Mouse (Mus musculus): ENCODE measurements around the gene Olfr66.

Olfr66 gene

GRCm38 (mm10) chr7:103886152-103886551 is at the start of gene Olfr66:
Olfr66 (minus strand) TSS chr7:103886252.
- DNase-seq (ENCODE audit: low spot score), result no peak

- no peak for DNase-seq (ENCODE audit: low spot score)
Measured at GRCm38 (mm10) chr7:103934264-103934663, 48.2 kb upstream of the Olfr66 start, which contains the start of gene Olfr632. Olfr632 (plus strand) TSS chr7:103934347.

- no peak for DNase-seq (ENCODE audit: low spot score)
Measured at GRCm38 (mm10) chr7:103928525-103928924, 42.5 kb upstream of the Olfr66 start, which contains the start of gene Olfr631. Olfr631 (plus strand) TSS chr7:103928825.

- no peak for DNase-seq (ENCODE audit: low spot score)
Measured at GRCm38 (mm10) chr7:103915338-103915737, 29.3 kb upstream of the Olfr66 start.

GRCm38 (mm10) chr7:103912969-103913511 is 27.0 kb upstream of the Olfr66 start:
- no peak for DNase-seq (ENCODE audit: low spot score)

GRCm38 (mm10) chr7:103910047-103910446 is 24.0 kb upstream of the Olfr66 start:
- DNase-seq (ENCODE audit: low spot score), result no peak

GRCm38 (mm10) chr7:103903187-103903586 is 17.1 kb upstream of the Olfr66 start, which contains the start of gene Olfr65:
Olfr65 (plus strand) TSS chr7:103903487.
- no peak for DNase-seq (ENCODE audit: low spot score)

- DNase-seq (ENCODE audit: low spot score), result no peak
Measured at GRCm38 (mm10) chr7:103894385-103894784, 8.3 kb upstream of the Olfr66 start, which contains the start of gene Olfr64. Olfr64 (minus strand) TSS chr7:103894485.

GRCm38 (mm10) chr7:103877093-103877492 is 9.0 kb downstream of the Olfr66 start:
- DNase-seq (ENCODE audit: low spot score), result no peak

- DNase-seq (ENCODE audit: low spot score), result no peak
Measured at GRCm38 (mm10) chr7:103874451-103874850, 11.6 kb downstream of the Olfr66 start.

GRCm38 (mm10) chr7:103873064-103873463 is 13.0 kb downstream of the Olfr66 start:
- DNase-seq (ENCODE audit: low spot score), result no peak

- DNase-seq (ENCODE audit: low spot score), result no peak
Measured at GRCm38 (mm10) chr7:103870667-103871066, 15.4 kb downstream of the Olfr66 start.

- no peak for DNase-seq (ENCODE audit: low spot score)
Measured at GRCm38 (mm10) chr7:103865716-103866115, 20.3 kb downstream of the Olfr66 start.

- DNase-seq (ENCODE audit: low spot score), result no peak
Measured at GRCm38 (mm10) chr7:103861531-103861930, 24.5 kb downstream of the Olfr66 start.

GRCm38 (mm10) chr7:103860855-103861254 is 25.2 kb downstream of the Olfr66 start:
- DNase-seq (ENCODE audit: low spot score), result peak; percentile 5

GRCm38 (mm10) chr7:103859076-103859475 is 27.0 kb downstream of the Olfr66 start:
- no peak for DNase-seq (ENCODE audit: low spot score)

GRCm38 (mm10) chr7:103854669-103855068 is 31.4 kb downstream of the Olfr66 start:
- DNase-seq (ENCODE audit: low spot score), result no peak

GRCm38 (mm10) chr7:103853090-103853489 is 33.0 kb downstream of the Olfr66 start, which contains the start of gene Hbb-y:
Hbb-y (minus strand) TSS chr7:103853216.
- DNase-seq (ENCODE audit: low spot score), result no peak

- no peak for DNase-seq (ENCODE audit: low spot score)
Measured at GRCm38 (mm10) chr7:103844525-103845325, 41.3 kb downstream of the Olfr66 start.

- no peak for DNase-seq (ENCODE audit: low spot score)
Measured at GRCm38 (mm10) chr7:103843034-103843433, 43.0 kb downstream of the Olfr66 start, which contains the start of gene Hbb-bh1. Hbb-bh1 (minus strand) TSS chr7:103843164.

GRCm38 (mm10) chr7:103840268-103840667 is 45.8 kb downstream of the Olfr66 start, which contains the start of gene Hbb-bh2:
Hbb-bh2 (minus strand) TSS chr7:103840520.
- DNase-seq (ENCODE audit: low spot score), result no peak
